Mouse (Mus musculus) heart, adult 2 months (tissue): ENCODE results near the gene Odc1. TPM values are rescaled to one million over a fixed set of nuclear protein-coding genes. Genes with fewer than 3 reads are reported as not detected.

Experiments used
- DNase-seq, 2 experiments: peaks; one replicate each; pipeline ENCODE4 v3.0.0; 2021
- H3K27ac ChIP-seq: fragments of 200-600 bp; 2 replicates; pipeline ENCODE4 v1.8.1; 2022
- H3K27me3 ChIP-seq: fragments of 200-500 bp; 2 replicates; pipeline ENCODE4 v1.6.1; 2012; ENCODE audit warnings: mild to moderate bottlenecking, low read length, inconsistent platforms, mixed read lengths; ENCODE audit not compliant: control insufficient read depth, insufficient read depth
- H3K36me3 ChIP-seq: fragments of 200-500 bp; 2 replicates; pipeline ENCODE4 v1.6.1; 2012; ENCODE audit warnings: low read length, inconsistent platforms; ENCODE audit not compliant: control insufficient read depth, insufficient read depth
- H3K4me1 ChIP-seq: fragments of 200-500 bp; 2 replicates; pipeline ENCODE4 v1.6.1; 2011; ENCODE audit warnings: low read length; ENCODE audit not compliant: control insufficient read depth, insufficient read depth
- H3K4me3 ChIP-seq: fragments of 200-600 bp; 2 replicates; pipeline ENCODE4 v1.8.1; 2022
- H3K79me2 ChIP-seq: fragments of 200-500 bp; replicated peaks from 2 replicates; pipeline ENCODE4 v1.6.1; 2012; ENCODE audit warnings: mild to moderate bottlenecking, inconsistent platforms, low read length, moderate library complexity, mixed read lengths; ENCODE audit not compliant: control insufficient read depth, insufficient read depth
- H3K9ac ChIP-seq: fragments of 200-500 bp; 2 replicates; pipeline ENCODE4 v1.6.1; 2012; ENCODE audit warnings: low read depth, mild to moderate bottlenecking, control low read depth, inconsistent platforms, low read length, mixed read lengths
- CTCF ChIP-seq: fragments of 200-600 bp; IDR thresholded peaks from 2 replicates; pipeline ENCODE4 v1.8.1; 2022; ENCODE audit warnings: antibody characterized with exemption, mild to moderate bottlenecking, moderate library complexity
- EP300 ChIP-seq: fragments of 200-500 bp; IDR thresholded peaks from 2 replicates; pipeline ENCODE4 v1.6.1; 2011; ENCODE audit warnings: low read depth, low read length, control low read depth; ENCODE audit not compliant: insufficient read depth
- POLR2A ChIP-seq: fragments of 200-500 bp; IDR thresholded peaks from 2 replicates; pipeline ENCODE4 v1.6.1; 2011; ENCODE audit warnings: mild to moderate bottlenecking, low read depth, low read length, control low read depth; ENCODE audit not compliant: insufficient read depth
- WGBS: fragments of 180-500 bp; shearing (Covaris S2); methylation state at CpG from one replicate; pipeline ENCODE4 v1.1.7; 2018; 5-methylcytosine and 5-hydroxymethylcytosine counted together
- intact Hi-C: fragments of 180-260 bp; cut with DNase I; formaldehyde crosslinking; loops from one replicate; pipeline ENCODE4 v1.15.1; 2025
- polyA plus RNA-seq: library from polyadenylated mRNA; depleted of rRNA; stranded (reverse); fragments of >200 nt; gene quantifications from 2 replicates; pipeline ENCODE4 v1.2.3, GENCODE M21; 2012
- total RNA-seq, 2 experiments: library from RNA; stranded (reverse); gene quantifications; 2 replicates each; pipeline ENCODE4 v1.2.3; 2021

The Odc1 gene
- total and polyA plus RNA-seq, 3 experiments, result 52.7 to 74.4 (median 72.2) TPM

DNA sequence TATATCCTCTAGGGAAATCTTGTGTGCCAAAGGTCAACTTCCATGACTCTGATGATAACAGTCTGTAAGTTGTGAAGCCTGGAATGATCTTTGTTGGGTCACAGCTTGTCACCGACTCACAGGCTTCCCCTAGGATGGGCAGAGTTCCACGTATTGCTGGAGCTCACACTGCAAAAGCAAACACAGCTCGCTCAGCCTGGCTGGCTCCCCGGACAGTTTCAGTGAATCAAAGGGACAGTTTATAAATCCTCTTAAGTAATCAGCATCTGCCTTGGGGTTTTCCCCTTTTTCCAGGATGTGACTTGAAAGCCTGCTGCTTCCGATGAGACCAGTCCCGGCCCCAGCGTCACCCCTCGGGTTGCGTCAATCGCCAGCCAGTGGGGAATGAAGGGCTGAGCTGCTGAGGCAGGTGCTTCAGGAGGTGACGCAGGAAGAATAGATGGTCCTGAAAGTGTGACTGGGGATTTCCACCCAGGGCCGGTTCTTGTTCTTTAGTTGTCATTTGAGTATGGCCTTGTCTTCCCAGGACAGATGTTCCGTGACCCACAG, 37.5 kb upstream of the Odc1 start:
- Histone ChIP-seq H3K4me3 (no peak overlapping the region), H3K79me2 (no peaks in the 10 kb centered on the region), H3K27ac (no peak overlapping the region), H3K4me1 (peaks cover 8% of the 10 kb centered on the region; the same call in 1 of the 2 replicates), H3K9ac (no peak overlapping the region), H3K27me3 (no peaks in the 10 kb centered on the region; the same call in 1 of the 2 replicates), H3K36me3 (no peaks in the 10 kb centered on the region)
- 17% methylated on average over 13 of the region's 13 CpGs for WGBS
- intact Hi-C loops, result no loop called here
- peak in 1 of 2 experiments; percentile 24 for DNase-seq
- TF ChIP-seq CTCF, result no peak
- no peak for TF ChIP-seq POLR2A
- no peak for TF ChIP-seq EP300

DNA sequence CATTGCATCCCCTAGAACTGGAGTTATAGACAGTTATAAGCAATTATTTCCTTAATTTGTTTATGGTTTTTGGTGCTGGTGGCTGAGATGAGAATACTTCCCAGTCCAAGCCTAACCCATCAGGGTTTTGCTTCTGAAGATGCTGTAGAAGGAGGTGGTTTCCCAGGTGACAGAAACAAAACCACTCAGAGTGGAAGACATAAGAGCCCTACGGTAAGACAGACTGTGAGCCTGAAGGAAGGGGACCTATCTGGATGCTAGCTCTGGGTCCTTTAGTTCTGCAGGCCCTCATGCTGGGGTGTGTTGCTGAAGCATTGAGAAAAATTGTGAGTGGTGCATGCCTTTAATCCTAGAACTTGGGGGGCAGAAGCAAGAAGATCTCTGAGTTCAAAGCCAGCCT, 35.3 kb upstream of the Odc1 start:
- no peak overlapping the region for H3K4me3 ChIP-seq
- no peak for DNase-seq
- WGBS, result 90% methylated on average over 1 of the region's 1 CpGs

DNA sequence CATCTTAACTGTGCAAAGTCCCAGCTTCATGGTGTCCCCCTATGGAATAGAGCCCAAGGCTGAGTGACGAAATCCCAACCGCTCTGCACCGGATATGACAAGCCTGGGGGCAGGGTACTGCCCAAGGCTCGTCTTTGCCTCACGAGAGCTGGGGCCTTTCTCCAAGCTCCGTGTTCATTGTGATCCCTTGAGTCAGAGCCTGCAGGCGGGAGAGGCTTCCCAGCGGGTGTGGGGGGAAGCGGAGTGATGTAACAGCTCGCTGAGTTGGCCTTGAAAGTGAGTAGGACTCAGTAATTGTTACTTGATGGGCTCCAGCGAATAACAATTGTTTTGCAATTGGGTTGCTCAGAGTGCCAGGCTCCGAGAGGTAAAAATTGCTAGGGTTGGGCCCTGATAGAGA, 34.4 kb upstream of the Odc1 start:
- TF ChIP-seq EP300 (no peak), POLR2A (no peak), CTCF (no peak)
- Histone ChIP-seq H3K4me3 (no peak overlapping the region), H3K36me3 (no peaks in the 10 kb centered on the region), H3K27ac (no peak overlapping the region), H3K79me2 (no peaks in the 10 kb centered on the region), H3K27me3 (no peaks in the 10 kb centered on the region; the same call in 1 of the 2 replicates), H3K4me1 (peaks cover 8% of the 10 kb centered on the region; the same call in 1 of the 2 replicates), H3K9ac (no peak overlapping the region)
- DNase-seq, result peak in 1 of 2 experiments; percentile 24
- intact Hi-C loops, result no loop called here
- 27% methylated on average over 12 of the region's 12 CpGs for WGBS

More for the DNA sequence above, 35.3 kb upstream of the Odc1 start:
- intact Hi-C loops, result no loop called here
- H3K27ac ChIP-seq, result no peak overlapping the region
- peaks cover 8% of the 10 kb centered on the region; the same call in 1 of the 2 replicates for H3K4me1 ChIP-seq
- TF ChIP-seq CTCF (no peak), POLR2A (no peak), EP300 (no peak)
- H3K27me3 ChIP-seq, result no peaks in the 10 kb centered on the region; the same call in 1 of the 2 replicates
- no peaks in the 10 kb centered on the region for H3K36me3 ChIP-seq
- no peak overlapping the region for H3K9ac ChIP-seq
- H3K79me2 ChIP-seq, result no peaks in the 10 kb centered on the region

DNA sequence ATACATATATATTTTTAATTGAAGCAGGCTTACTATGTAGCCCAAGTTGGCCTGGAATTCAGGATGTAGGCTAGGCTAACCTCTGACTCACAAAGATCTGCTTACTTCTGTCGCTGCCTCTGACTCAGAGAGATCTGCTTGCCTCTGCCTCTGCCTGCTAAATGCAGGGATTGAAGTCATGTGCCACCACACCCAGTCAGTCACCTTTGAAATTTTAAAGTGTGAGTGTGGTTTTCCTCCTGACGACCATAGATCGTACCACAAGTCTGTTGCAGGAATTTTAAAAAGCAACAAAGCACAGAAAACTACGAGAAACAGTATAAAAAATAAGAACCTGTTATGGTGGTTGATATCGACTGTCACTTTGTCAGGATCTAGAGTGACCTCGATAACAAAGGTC, 33.6 kb upstream of the Odc1 start:
- Histone ChIP-seq H3K4me1 (peaks cover 6% of the 10 kb centered on the region; the same call in 1 of the 2 replicates), H3K4me3 (no peak overlapping the region), H3K9ac (no peak overlapping the region), H3K27ac (no peak overlapping the region), H3K27me3 (no peaks in the 10 kb centered on the region; the same call in 1 of the 2 replicates), H3K79me2 (no peaks in the 10 kb centered on the region), H3K36me3 (no peaks in the 10 kb centered on the region)
- intact Hi-C loops, result no loop called here
- 87% methylated on average over 6 of the region's 6 CpGs for WGBS
- TF ChIP-seq CTCF, result no peak
- no peak for DNase-seq

DNA sequence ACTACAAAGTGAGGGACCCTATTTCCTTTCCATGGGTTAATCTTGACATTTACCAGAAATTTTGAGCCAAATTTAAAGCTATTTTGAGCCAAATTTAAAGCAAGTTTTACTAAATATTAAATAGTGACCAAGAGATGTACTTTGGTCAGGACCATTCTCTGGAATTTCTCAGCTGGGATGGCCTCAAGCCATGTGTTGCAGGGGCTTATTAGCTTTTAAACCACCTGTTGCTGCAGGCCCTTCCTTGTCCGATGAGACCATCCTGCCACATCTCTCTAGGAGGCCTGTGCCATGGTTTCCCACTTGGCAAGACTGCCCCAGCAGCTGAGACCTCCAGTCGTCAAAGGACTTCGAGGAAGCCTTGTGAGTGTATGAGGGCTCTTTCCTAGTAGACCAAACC, 15.4 kb upstream of the Odc1 start:
- no peak overlapping the region for H3K4me3 ChIP-seq
- 85% methylated on average over 3 of the region's 3 CpGs for WGBS
- H3K9ac ChIP-seq, result no peak overlapping the region
- H3K36me3 ChIP-seq, result no peaks in the 10 kb centered on the region
- H3K79me2 ChIP-seq, result no peaks in the 10 kb centered on the region
- intact Hi-C loops, result no loop called here
- H3K4me1 ChIP-seq, result no peaks in the 10 kb centered on the region
- TF ChIP-seq EP300, result no peak
- no peak for TF ChIP-seq POLR2A
- TF ChIP-seq CTCF, result no peak
- H3K27ac ChIP-seq, result no peak overlapping the region
- no peaks in the 10 kb centered on the region for H3K27me3 ChIP-seq
- no peak for DNase-seq

DNA sequence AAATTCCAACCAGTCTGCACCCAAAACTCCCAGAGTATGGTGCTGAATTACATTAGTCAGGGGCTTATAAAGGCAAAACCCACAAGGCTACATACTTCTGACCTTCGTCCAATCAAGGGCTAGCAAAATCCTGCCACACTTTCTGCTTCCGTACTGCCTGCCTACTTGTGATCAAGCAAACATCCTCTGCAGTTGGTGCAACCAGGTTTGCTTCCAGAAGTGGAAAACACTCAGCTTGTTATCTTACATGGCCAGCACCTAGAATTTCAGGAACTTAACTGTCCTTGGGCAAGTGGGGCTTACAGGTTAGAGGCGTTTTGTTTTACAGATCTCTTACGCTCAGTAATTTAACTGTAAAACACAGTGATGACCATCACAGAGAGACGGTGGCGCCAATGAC, 14.9 kb upstream of the Odc1 start:
- no peaks in the 10 kb centered on the region for H3K27me3 ChIP-seq
- 89% methylated on average over 6 of the region's 6 CpGs for whole genome bisulfite sequencing
- intact Hi-C loops, result no loop called here
- H3K79me2 ChIP-seq, result no peaks in the 10 kb centered on the region
- TF ChIP-seq POLR2A, result no peak
- TF ChIP-seq EP300, result no peak
- TF ChIP-seq CTCF, result no peak
- DNase-seq, result no peak
- H3K36me3 ChIP-seq, result no peaks in the 10 kb centered on the region
- no peak overlapping the region for H3K27ac ChIP-seq
- no peaks in the 10 kb centered on the region for H3K4me1 ChIP-seq
- H3K9ac ChIP-seq, result no peak overlapping the region
- no peak overlapping the region for H3K4me3 ChIP-seq
